Mouse (Mus musculus) bone marrow macrophage, adult 2 months (primary cell): ENCODE results near the gene Sytl3.
"Not testable (repeated sequence)": the region's sequence is repeated elsewhere in the genome, so short reads cannot be mapped to it uniquely, and the experiment has no call there.

ENCODE experiments used
- CTCF ChIP-seq: IDR thresholded peaks from 2 replicates; pipeline ENCODE4 v1.5.1; 2012; ENCODE audit warnings: low read depth, mild to moderate bottlenecking, low read length, moderate library complexity
- POLR2A ChIP-seq: IDR thresholded peaks from 2 replicates; pipeline ENCODE4 v1.6.1; 2012; ENCODE audit warnings: mild to moderate bottlenecking, low read depth, low read length, borderline replicate concordance

DNA sequence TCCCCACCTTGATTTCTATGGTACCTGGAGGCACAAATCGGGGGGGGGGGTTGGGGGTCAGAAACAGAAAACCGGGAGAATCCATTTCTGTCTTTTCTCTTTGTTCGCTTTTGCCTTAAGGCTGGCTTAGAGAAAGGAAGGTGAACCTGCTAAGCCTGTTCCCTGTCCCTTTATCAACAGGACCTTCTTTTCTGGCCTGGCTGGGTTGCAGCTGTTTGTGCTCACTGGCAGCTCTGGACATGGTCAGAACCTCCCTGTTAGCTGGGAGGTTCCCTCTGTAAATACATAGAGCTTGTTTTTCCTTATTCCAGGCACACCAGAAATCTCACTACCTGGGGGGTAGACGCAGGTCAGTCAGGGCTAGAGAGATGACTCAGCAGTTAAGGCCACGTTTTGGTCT is 15.4 kb downstream of the Sytl3 start:
- TF ChIP-seq POLR2A, CTCF: not testable (repeated sequence)
